Mouse (Mus musculus) liver (tissue): ENCODE data around the gene Atl3.

Experiments used
- DNase-seq: peaks from one replicate; pipeline ENCODE4 v3.0.0-alpha.2; 2020; ENCODE audit warnings: mixed read lengths

Gene Atl3

DNA sequence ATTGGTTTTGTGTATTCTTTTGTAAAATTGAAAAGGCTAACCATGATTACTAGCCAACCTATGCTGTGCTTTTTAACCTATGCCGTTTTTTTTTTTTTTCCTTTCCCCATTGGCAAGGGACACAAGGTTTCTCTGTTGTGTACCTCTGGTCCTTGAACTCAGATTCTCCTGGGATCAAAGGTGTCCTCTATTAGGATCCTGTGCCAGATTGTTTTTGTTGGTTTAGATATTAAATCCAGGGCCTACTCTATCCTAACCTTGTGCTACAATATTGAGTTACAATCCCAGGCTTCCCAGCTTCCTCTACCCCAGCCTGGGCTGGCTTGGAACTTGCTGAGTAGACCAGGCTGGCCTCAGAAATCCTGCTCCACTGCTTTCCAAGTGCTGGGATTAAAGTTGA, 6.9 kb downstream of the Atl3 start:
- no peak for DNase-seq

DNA sequence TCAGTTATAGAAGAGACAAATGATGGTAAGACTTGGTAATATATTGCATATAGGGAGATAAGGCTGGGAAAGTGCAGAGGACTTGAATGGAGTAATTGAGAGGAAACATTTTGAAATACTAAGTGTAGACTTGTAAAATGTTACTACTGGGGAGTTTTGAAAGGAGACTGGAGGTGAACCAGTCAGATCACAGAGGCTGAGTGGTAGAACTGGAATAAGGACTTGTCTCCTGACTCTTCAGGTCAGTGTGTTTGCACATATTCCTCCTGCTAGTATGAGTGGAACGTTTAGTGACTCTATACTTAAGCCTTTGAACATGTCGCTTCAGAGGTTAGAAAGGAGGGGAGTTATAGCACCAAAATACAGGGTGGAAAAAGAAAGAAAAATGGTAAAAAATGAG, 8.6 kb downstream of the Atl3 start:
- DNase-seq = no peak

DNA sequence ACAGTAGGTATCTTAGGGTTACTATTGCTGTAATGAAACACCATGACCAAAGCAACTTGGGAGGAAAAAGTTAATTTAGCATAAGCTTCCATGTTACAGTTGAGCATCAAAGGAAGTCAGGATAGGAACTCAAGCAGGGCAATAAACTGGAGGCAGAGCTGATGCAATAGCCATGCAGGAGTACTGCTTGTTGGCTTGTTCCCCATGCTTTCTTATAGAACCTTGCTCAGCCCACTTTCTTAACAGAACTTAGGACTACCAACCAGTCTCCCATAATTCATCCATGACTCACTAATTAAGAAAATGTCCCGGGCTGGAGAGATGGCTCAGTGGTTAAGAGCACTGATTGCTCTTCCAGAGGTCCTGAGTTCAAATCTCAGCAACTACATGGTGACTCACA, 12.5 kb downstream of the Atl3 start:
- no peak for DNase-seq

DNA sequence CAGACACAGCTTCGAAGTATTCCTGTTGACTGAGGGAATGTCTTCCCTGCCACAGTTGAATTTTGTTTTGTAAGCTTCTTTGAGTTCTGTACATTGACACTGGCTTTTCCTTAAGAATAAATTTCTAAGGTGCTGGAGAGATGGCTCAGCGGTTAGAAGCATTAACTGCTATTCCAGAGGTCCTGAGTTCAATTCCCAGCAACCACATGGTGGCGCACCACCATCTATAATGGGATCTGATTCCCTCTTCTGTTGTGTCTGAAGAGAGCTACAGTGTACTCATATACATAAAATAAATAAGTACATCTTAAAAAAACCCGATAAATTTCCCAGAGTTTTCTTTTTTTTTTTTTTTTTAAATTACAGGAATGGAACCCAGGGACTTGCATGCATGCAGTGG, 14.2 kb downstream of the Atl3 start:
- DNase-seq = peak; percentile 22

DNA sequence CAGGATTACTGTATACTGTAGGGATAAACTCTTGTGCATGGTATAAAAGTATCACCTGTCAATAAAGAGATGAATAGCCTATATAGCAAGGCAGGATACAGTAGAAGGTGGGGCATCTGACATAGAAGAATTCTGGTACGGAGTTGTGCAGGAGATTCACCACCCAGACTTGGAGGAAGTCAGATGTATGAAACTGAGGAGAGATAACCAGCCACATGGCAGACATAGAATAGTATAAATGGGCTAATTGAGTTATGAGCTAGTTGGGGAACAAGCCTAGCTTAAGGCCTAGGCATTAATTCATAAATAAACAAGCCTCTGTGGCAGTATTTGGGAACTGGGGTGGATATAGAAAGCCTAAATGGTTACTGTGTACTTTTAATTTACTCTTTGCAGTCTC, 22.6 kb downstream of the Atl3 start:
- DNase-seq = no peak

DNA sequence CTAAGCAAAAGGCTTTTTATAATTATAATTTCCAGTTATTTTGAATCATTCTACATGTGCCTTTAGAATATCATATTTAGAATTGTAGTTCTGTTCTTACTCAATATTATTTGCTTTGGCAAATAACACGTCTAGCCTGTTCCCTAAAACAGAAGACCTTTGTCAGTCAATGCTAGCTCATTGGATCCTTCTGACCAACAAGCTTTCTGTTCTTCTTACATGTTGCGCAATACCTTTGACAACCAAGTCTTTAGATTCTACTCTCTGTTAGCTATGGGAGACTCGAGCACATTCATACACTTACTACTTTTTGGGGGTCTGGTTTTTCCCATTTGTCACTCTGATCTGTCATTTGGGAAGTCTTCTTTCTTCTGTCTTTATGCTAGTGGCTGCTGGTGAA, 27.8 kb downstream of the Atl3 start:
- DNase-seq = no peak

DNA sequence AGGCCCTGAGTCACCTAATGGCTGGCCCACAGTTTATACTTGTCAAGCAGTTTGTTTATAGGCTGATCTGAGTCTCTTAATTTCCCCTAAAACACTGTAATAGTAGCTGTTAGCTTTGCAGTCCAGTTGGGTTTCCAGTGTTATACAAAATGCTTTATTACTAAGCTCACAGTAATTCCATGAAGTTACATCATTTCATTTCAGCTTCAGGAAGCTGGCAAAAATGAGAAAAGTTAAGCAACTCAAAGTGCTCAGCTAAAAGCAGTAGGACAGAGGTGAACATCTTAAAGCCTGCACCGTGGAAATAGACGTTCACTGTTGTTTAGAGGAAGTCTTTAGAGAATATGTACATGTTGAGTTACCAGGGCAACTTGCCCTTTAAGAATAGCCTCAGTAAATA, 29.0 kb downstream of the Atl3 start:
- DNase-seq = no peak

DNA sequence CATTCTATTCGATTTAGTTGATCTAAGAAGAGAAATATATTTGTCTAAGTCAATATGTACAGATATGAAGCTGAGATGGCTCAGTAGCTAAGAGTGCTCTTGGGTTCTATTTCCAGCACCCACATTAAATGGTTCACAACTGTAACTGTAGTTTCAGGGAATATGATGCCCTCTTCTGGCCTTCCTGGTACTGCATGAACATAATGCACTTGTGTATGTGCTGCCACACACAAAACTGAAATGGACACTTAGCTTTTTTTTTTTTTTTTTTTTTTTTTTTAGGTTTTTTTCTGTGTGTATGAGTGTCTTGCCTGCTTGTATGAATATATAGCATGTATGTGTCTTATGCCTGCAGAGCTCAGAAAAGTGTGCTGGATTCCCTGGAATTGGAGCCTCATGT, 29.5 kb downstream of the Atl3 start:
- no peak for DNase-seq

DNA sequence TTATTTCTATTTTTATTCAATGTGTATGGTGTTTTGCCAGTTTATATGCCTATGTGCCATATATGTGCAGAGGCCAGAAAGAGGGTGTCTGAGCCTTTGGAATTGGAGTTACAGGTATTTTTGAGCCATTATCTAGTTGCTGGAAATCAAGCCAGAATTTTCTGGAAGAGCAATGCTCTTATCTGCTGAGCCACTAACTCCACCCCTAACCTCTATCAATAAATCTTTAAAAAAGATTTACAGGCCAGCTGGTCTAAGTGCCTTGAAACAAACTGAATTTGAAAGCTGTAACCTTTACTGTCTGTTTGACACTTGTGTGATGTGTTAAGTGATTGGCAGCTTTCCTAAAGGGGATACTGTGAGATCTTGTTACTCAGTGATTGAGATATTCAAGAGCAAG, 29.9 kb downstream of the Atl3 start:
- no peak for DNase-seq

DNA sequence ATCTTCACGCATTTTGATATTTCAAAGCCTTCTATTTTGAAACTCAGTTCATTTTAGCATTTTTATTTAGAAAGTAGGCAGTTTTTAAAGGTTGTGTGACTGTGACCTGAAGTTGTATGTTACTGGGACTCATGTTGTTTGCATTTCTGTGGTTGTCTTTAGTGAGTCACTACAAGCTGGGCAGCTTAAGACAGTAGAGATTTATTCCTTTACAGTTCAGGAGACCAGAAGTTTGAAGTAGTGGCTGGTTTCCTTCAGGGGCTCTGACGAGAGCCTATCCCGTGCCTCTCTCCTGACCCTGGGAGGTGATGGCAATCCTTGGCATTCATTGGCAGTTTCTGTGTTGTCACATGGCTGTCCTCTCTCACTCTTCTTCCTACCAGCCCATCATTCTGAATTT, 31.0 kb downstream of the Atl3 start:
- DNase-seq = no peak

DNA sequence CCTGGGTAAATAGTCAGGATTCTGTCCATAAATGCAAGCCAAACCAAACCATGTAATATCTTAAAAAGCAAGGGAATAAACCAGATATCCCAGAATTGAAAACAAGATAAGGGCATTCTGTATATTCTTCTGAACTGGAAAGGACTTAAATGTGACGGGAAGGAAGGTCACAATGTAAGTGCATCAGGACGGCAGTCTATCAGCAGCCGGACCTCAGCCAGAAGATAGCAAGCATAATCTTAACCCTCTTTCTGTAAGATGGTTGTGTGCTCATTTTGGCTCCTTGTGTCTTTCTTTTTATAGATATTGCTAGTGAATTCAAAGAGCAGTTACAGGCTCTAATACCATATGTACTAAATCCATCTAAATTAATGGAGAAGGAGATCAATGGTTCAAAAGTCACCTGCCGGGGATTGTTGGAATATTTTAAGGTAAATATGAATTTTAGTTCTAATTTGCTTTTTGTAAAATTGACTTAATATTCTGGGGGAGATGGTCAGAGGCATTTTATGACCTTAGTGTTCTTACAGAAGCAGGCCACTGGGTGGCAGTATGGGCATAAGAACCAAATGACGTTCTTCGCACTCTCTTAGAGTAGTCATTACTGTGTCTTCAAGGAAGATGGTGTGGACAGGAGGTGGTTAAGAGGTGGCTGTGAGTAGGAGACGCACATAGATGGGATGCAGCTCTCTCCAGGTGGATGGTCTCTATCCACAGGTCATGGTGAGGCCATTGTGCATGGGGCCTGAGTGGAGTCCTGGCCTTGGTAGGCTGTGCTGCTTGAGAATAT, 35.0 kb downstream of the Atl3 start:
- peak; percentile 67 for DNase-seq

DNA sequence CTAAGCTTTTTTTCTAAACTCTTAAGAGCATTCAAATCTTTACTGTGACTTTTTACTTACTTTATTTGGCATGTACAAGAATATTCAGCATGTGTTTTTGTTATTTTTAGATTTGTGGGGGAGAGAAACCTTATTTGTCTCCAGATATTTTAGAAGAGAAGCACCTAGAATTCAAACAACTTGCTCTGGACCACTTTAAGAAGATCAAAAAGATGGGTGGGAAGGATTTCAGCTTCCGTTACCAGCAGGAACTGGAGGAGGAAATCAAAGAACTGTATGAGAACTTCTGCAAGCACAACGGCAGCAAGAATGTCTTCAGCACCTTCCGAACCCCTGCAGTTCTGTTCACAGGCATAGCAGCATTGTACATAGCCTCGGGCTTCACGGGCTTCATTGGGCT, 38.1 kb downstream of the Atl3 start:
- no peak for DNase-seq

DNA sequence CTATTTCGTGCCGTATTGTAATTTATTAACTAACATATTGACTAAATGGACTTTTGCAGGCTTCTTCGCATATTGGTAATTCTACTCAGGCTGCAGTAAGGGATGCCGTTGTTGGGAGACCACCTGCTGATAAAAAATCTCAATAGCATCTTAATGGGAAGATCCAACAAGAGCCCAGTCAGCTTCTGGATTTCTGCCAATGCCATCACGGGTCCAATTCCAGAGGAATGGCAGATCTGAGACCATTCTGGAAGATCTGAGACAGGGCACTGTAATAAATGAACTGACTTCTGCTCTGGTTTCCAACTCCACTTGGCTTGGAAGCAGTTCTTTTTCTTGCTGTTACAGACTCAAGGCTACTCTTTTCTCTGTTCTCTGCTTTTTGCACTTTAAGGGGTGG, 40.1 kb downstream of the Atl3 start:
- DNase-seq = no peak

DNA sequence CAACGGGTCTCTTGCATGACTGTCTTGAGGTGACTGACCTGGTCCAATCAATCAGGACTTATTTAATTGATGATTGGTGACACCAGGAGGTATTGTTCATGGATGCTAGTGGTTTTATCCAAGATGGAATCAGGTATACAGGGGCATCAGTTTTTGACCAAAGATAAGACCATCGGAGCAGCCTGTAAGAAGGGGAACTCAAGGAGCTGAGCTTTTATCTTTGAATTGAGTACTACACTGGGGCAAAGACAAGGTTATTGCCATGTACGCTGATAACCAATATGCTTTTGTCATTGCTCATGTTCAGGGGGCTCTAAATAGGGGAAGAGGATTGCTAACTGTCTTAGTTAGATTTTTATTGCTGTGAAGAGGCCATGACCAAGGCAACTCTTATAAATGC, 55.1 kb downstream of the Atl3 start:
- DNase-seq = no peak

DNA sequence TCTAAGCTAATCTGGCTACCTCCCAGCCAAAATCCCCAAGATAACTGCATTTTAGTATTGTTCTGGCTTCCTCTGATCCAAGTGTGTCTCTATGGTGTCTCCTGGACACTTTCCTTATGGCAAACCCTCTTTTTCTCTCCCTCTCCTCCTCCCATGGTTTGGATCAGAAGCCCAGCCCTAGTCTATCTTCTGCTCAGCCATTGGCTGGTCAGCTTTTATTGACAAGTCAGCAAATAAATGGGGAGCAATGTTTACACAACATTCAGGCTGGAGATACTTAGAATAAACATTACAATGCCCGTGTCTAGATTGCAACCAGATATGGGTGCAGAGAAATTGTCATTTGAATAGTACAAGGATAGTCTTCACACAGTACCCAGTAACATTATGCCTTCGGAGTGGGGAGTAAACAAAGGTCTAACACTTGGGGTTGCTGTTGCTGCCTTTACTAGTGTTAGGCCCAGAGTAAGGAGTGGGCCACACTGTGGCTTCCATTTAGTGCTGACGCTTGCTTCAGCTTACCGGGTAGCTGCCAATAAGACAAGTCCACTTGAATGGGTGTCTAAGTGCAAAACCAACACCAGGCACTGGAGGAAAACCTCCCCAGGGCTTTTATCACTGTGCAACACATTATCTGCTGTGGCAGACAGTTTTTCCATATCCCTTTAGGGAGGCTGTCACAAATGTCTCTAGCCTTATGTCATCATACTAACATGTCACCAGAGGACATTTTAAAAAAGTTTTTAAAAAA, 57.9 kb downstream of the Atl3 start:
- DNase-seq = peak; percentile 70

DNA sequence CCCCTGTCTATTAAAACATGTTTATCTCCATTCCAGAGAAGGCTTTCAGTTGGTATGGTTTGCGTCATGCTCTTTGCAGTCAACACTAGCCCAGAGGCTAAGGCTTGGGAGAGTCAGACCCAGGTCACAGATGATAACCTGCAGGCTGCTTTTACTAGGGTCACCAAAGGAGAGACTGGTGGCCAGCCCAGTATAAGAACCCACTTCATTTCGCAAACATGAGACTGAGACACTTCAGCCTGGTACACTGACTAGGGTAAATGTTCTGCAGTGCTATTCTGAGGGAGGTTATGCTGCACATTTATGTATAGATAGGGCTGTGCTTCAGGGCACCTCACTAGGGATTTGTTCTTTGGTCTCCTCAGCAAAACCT, 58.4 kb downstream of the Atl3 start:
- peak; percentile 17 for DNase-seq

DNA sequence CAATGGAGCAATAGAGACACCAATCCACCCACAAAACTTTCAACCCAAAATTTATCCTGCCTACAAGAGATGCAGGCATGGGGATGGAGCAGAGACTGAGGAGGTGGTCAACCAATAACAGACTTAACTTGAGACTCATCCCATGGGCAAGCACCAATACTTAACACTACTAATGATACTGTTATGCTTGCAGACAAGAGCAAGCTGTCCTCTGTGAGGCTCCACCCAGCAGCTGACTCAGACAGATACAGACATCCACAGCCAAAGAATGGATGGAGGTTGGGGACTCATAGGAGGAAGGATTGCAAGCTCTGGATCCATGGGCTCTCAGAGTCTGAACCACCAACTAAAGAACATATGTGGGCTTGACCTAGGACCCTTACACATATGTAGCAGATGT, 59.6 kb downstream of the Atl3 start:
- DNase-seq = peak; percentile 69

DNA sequence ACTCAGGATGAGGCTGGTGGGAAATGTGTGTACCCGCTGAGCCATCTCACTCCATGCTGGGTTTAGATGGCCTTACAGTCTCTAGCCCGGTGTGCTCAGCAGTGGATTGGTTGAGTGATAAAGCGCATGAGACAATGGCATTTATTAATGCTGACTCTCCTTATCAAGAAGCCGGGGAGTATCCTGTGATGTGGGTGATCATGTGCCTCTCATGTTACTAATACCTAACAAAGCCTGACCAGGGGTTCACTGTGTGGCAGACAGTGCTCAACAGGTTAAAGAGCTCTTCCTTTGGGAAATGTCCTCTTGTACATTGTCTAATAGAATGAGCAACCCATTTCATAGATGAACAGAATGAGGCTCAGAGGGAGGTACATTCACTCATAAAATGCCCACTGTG, 61.0 kb downstream of the Atl3 start:
- no peak for DNase-seq

DNA sequence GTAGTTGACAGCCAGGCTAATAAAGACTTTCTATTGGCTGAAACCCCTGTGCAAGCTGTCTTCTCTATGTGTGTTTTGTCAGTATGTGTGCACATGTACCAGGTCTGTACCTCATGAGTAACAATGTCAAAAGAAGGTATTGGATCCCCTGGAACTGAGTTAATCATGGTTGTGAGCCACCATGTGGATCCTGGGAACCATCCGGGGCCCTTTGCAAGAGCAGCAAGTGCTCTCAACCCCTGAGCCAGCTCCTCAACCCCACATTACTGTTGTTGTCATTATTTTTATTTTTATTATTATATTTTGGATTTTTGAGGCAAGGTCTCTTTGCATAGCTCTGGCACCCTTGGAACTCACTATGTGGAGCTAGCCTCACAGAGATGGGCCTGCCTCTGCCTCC, 62.8 kb downstream of the Atl3 start:
- no peak for DNase-seq

DNA sequence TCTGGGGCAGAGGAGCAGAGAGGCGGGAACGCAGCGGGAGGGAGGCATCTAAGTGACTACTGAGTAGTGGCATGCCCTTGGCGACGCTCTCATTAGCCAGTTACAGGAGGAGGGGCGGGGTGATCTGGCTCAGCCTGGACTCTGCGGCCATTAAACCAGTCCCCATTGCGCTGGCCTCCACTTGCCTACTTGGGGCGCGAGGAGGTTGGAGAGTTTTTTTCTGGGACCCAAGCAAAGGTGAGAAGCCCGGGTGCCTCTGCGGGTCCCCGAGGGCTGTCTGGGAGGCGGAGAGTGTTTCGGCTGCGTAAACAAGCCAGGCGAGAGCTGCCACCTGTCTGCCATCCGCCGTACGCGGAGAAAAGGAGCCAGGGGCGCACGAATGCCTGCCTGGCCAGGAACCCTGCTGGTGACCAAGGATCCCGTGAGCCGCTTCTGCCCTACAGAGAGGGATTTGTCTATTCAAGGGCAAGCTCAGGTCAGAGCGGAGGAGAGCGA, 63.5 kb downstream of the Atl3 start, which contains the start of gene Pla2g16:
Gene Pla2g16, plus strand, starts transcription at position 132 of the 495 bp plus-strand sequence.
- peak; percentile 88 for DNase-seq

DNA sequence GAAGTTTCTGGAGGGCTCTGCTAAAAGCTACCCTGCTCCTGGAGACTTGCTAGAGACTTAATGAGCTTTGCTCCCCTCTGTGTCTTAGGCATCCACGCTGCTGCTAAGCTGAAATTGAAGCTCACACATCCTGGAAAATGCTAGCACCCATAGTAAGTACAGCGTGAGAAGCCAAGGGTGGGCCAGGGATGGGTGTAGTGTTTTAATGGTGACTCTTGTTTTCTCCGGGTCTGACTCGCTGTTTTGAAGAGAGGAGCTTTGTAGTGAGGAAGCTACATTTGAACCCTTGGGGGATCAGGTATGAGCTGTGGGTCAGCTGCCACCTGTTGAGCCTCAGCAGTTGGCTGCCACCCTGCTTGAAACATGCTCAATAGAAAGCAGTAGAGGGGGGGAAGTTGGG, 64.0 kb downstream of the Atl3 start:
- DNase-seq = peak; percentile 34

DNA sequence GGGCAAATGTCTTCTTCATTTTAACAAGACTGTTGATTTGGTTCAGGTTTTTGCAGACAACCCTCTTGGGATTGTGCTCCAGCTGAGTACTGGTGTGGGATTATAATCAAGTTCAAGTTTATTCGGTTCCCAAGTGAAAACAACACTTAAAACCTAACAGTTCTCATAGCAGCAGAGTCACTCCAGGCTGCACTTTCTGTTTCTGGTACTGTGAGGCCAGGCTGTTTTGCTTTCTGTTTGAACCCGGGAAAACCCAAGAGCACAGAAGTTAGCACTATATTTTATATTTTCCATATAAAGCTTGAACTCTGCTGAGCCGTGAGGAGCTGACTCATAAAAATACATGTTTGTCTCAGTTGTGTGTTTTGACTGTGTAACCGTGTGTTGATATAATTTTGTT, 64.8 kb downstream of the Atl3 start:
- no peak for DNase-seq

DNA sequence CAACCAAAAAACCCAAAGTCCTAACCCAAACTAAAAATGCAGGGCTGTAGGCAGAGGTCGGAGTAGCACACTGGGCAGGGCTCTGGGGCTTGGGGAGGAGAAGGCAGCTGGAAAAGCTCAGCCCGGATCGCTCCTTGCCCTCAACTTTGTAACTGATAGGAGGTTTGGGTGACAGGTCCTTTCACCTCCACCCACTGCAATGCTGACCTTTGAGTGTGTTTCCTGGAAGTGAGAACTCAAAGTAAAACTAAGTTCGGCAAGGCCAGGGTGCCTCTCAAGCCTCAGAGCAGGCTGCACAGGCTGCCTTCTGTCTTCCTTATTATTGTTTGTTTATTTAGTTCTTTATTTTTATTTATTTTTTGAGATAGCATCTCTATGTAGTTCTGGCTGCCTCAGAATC, 66.1 kb downstream of the Atl3 start:
- no peak for DNase-seq

DNA sequence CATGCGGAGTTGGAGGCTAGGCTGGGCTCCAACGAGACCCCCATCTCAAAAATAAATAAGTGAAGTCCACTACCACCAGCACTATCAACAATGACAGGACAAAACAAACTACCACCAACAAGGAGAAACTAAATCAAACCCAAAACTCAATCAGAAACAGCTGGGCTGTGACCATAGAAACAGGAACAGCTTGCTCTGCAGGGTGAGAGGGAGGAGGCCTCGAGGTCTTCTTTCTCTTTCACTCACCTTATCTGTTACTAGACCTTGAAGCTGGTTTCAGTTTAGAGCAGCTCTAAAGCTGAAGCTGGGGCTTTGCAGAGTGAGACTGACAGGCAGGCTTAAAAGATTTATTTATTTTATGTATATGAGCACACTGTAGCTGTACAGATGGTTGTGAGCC, 67.6 kb downstream of the Atl3 start:
- DNase-seq = no peak
